Mouse (Mus musculus): ENCODE results near the gene Atp8a2.
"Not testable (repeated sequence)": the region's sequence is repeated elsewhere in the genome, so short reads cannot be mapped to it uniquely, and the experiment has no call there.

Atp8a2 gene

DNA sequence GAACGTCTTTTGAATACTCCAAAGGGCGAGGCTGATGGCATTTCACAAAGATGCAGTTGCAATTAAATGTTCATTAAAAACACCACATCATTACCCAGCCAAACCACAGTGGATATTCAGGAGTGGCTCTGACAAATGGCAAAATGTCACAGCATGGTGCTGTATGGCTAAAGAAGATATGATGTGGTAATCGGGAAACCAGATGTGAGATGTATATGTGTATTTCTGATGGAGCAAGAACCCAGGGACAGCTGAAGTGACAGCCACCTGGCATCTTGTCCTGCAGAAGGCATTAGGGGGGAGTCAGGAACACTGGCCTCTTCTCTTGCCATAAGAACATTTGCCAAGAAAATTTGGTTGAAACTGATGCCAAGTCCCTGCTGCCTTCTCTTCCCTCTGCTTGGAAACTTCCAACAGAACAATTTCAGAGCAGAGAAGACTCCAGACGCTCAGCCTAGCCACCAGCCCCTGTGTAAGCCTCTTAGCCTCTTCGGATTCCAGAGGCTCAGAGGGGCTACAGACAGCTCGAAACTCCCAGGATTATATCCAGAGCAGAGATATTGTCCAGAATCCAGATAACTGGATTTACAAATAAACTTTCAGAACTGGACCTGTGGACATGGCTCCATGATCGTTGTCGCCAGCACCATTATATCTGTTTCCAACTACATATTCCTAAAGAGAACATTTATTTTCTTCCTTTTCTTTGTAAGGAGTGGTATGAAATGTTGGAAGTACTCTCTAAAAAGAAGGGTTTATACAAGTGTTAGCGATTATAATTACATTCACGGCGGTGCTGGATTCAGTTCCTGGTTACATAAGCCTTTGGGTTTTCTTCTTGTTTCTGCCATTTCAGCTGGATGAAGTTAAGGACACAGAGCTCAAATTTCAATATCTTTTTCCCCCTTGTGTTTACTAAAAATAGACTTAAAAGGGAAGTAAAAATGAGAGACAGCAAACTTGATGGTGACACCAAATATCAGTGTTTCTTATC lies 413.3 kb downstream of the Atp8a2 start:
- DNase-seq (ENCODE audit: low read depth, low spot score), result no peak

DNA sequence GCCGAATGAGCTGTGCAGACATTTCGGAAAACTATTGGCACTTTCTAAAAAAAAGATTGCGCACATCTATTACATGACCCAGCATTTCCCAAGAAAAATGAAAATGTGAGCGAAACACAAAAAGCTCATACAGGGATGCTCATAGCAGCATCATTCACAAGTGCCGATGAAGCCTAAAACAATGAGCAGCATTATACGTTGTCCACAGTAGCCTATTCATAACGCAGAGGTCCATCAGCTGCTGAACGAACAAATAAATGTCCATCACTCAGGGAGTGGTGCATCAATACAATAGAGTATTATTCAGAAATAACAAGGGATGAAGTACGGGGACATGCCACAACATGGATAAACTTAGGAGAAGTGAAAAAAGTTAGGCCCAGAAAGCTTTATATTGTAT lies 416.6 kb downstream of the Atp8a2 start:
- no peak for DNase-seq (ENCODE audit: low read depth, low spot score)

DNA sequence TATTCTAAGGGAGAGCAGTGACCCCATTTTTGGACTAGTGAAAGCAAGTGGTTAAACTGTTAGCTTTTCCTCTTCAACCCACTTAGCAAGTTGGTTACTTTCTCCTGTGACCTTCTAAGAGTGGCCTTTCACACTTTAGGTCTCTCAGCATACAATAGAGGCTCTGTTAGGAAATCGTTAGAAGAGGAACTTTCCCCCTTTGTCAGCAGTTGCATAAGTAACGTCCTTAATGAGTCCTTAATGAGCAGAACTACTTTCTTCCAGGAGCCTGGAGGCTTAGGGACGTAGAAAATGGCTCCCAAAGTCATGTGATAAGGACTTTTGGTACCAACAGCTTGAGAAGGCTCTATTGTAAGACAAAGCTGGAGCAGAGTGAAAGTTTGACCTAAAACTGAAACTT lies 434.8 kb downstream of the Atp8a2 start:
- no peak for DNase-seq (ENCODE audit: low read depth, low spot score)

DNA sequence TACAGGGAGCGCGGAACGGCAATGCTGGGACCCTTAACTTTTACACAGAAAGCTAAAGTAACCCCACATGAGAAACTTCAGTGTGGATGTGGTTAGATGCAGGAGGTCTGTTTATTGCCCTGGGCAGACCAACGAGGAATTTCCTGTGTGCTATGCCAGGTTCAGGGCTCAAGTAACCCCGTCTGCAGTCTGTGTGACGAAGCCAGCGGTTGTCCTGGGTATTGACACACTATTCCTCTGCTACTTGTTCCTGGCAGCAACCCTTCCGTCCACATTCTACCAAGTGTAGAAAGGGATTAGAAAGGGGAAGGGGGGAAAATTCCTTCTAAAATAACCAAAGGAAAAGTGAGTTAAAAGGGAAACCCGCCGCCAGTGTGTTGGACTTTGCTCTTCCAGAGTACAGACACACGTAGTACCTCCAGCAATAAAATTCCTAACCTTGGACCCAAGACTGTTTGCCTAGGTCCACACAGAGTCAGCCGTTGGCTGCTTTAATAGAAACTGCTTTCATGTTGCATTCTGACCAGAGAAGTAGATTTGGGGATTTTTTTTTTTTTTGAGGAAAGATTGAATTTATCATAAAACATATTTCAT lies 437.0 kb downstream of the Atp8a2 start:
- no peak for DNase-seq (ENCODE audit: low read depth, low spot score)

DNA sequence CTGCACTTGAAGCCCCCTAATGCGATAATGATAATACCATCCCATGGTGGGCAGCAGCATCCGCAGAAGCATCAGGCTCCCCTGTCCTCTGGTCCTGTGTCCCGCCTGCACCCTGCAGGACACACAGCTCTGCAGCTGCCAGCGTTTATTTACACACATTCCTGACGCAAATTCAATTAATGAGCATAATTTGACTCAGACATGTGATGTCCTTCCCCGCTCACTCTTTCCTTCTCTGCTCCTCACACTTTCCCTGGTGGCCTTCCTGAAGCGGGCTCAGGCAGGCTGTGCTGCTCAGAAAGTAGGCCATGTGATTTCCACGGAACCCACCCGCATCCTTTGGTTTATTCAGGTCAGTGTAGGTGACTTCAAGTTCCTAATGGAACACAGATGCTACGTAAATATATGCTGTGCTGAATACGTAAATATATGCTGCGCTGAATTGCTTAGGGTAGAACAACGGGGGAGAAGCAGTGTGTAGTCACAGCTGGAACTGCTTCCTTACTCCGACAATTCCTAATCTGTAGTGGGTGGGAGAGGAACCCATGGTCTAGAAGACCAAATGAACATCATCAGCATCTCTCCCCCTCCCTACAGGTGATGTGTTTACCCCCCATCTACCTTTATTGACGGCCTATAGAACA lies 437.7 kb downstream of the Atp8a2 start:
- DNase-seq (ENCODE audit: low read depth, low spot score), result no peak

DNA sequence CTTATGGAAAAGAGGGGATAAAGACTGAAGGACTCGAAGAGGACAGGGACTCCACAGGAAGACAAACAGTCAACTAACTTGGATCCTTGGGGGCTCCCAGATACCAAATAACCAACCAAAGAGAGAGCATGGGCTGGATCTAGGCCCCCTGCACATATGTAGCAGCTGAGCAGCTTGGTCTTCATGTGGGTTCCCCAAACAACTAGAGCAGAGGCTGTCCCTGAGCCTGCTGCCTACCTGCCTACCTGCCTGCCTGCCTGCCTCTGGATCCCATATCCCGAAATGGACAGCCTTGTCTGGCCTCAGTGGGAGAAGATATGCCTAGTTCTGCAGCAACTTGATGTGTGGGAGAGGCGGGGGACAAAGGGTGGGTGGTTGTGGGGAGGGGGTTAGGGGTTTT lies 444.6 kb downstream of the Atp8a2 start:
- no peak for DNase-seq (ENCODE audit: low read depth, low spot score)

DNA sequence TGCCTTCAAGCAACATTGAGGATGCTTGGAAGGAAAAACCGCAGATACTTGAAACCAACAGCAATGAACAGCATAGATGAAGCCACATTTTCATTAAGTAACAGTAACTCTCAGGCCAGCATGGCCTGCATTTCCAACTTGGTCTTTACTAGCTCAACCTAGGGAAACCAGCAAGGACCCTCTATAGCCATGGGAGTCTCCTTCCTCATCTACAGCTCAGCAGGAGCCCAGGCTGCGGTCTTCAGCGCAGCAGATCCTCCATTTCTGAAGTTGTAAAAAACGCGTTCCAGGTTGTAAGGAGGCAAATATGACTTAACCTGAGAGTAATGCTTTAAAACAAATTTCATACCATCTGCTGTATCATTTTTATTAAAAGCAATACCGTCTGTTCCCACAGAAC lies 447.0 kb downstream of the Atp8a2 start:
- no peak for DNase-seq (ENCODE audit: low read depth, low spot score)

DNA sequence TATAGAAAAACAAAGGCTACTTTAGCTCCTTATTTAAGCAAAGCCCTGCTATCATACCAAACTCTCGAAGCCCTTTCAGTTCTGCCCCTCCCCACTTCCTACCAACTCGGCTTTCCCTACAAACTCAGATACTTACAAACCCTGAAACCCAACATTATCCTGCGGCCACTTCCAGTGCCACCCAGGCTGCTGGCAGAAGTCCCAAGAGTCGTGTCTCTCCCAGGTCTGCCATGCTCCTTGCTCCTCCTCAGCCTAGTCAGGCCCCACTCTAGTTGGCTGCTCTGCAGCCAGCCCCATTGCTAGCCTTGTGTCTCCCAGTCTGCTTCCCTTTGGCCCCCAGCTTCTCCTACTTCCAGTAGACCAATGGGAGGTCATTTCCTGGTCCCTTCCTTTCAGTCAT lies 451.3 kb downstream of the Atp8a2 start:
- no peak for DNase-seq (ENCODE audit: low read depth, low spot score)

DNA sequence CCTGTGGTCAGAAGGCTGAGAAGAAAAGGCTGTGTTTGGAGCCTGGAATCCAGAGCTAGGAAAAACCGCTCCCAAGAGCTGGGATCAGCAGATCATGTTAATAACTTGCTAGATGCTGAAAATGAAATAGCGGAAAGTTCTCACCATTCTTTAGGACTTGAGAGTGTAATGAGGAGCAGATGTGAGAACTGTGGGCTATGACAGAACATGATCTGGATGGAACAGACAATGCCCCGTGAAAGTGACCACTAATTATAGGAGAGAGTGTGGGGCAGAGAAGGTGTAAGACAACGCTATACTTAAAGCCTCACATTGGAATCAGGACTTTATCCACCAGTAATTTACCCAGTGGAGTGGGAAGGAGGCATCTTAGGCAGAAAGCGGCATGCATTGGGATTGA lies 455.2 kb downstream of the Atp8a2 start:
- DNase-seq (ENCODE audit: low read depth, low spot score), result no peak

DNA sequence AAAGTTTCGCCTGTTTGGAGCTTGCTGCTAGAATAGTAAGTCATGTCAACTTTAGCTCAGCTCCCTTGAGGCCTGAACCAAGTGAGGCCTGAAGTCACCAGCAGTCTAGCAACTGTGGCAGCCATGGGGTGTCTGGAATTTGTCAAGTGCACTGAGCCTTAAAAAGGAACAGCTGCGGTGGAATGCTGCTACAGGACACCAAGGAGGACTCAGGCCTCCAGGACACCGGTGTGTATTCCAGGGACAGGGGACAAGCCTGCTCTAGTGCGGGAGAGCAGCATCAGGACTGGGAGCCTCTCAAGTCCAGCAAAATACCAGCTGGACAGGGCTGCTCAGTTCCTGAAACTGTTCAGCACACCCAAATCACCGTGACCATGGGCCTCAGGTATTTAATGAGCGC lies 457.5 kb downstream of the Atp8a2 start:
- DNase-seq (ENCODE audit: low read depth, low spot score), result no peak

DNA sequence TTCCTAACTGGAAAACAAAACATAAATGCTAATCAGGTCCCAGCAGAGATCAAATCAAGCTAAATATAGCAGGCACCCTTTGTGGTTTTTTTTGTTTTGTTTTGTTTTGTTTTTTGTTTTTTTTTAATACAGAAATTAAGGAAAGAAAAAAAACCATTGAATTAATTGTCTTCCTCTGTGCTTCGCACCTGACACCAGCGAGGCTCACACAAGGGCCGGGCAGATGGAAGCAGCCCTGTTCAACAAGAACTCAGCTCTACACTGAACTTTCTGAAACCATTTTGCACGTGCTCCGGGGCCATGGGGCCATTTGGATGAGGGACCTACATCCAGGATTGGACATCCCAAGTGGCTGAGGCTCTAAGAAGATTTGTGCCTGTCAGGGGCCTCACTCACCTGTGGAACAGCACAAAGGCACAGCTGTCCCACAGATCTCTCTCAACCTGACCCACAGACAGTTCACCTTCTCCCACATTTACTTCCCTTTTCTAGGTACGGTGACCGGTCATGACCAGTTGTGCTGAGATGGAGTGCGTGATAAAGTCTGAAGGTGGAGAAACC lies 459.2 kb downstream of the Atp8a2 start:
- DNase-seq (ENCODE audit: low read depth, low spot score), result no peak

DNA sequence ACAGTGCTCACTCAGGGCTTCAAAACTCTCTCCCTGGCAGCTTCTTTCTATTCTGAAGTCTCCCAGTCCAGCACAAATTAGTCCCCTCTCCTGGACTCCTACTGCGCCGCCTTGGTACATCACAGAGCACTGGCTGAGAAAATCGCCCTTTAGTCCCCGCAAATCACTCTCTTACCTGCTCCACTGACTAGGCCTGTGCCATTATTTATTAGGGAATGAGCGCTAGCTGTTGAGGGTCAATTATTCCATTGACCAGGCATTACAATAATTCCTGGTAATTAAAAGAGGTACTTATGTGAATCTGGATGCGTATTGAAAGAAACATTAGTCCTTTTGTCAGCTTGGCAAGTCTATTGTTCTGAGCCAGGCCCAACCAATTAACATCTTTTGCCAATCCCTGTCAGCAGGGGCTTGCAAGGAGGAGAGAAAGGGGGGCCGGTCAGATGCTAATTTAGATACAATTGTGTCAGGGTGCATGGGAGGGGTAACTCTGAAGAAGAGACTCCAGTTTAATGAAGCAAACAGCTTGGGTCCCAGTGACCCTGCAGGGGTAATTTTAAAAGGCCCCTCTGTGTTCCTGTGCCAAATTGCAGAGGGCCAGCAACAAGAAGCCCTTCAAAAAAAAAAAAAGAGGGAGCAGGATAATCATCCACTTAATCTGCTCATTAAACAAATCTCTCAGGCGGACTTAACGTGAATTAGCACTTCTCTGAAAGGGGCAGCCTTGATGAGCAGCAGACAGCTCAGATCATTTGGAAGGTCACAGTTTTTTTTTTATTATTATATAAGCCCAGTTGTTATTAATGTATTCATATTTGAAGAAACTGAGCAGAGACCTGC lies 459.9 kb downstream of the Atp8a2 start:
- DNase-seq (ENCODE audit: low read depth, low spot score), result no peak

DNA sequence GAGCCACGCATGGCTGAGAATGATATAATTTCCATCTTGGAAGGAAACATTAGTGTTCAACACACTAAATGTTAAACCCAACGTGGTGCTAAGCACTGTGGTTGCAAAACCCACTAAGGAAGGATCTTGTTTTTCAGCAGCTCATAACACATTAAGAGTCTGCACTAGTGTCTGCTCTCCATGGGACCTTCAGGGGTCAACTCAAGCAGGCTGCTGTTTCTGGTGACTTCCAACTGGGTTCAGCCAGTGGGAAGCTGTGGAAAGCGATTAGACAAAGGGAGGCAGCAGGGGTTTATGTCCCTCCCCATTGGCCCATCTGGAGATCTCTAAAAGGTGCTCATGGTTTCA lies 467.0 kb downstream of the Atp8a2 start:
- no peak for DNase-seq (ENCODE audit: low read depth, low spot score)

DNA sequence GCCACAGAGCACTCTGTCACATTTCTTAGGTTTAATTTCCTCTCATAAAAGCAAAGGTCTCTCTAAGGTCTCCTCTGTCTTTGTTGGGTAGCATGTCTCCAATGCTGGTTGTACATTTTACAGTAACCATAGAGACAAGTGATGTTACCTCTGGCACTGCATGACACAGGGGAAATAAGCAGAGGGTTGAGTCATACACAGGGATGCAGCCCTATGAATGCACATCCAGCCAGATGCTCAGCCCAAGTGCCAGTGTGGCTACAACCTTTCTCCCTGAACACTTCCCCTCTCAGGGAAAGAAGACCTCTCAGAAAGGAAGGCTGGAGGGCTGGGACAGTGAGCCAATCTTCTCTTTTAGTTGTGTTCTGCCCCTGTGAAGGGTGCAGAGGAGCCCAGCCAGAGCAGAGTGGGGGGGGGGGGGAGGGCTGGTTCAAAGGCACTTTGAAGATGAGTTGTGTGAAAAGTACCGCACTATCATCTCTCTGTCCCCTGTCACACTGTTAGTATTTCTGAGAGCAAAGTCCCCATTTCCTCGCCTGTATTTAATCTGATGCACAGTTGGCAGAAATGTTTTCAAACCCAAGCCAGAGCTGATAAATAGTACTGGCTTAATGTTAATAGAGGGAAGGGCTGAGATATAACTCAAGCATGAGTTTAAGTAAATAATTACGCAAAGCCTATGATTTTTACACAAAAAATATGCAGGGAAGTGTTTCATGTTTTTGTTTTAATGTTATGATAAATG lies 467.5 kb downstream of the Atp8a2 start:
- DNase-seq (ENCODE audit: low read depth, low spot score), result no peak

DNA sequence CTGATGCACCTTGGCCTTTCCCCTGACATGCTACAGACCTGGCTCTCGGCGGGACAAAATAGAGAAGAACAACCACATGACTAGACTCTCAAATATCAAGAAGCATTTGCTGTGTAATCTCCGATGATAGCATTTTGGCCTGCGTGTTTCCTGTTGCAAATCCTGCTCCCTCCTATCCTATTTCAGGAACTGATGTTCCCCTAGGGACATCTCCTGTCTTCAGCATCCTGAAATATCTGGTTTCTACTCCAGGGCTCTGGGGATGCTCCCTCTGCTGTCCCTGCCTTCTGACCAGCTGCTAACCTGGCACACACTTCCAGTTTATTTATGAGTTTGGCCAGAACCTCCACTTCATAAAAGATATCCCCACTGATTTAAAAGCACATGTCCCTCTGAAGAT lies 470.0 kb downstream of the Atp8a2 start:
- DNase-seq (ENCODE audit: low read depth, low spot score), result no peak

DNA sequence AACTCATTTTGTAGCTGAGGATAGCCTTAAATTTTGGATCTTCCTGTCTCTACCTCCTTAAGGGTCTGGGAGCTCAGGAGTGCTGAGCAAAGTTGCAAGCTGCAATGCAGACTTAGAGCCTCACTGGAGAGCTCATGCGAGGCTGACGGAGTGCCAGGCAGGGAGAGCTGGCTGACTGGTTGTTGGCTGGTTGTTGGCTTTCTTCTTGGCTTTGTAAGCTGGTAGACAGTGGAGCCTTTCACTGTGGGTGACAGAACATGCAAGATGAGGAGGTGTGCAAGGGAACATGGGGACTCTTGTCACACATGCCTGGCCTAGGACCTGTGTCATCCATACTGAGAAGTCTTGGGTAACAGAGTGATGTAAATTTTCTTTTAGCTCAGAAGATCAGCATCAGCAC lies 473.8 kb downstream of the Atp8a2 start:
- no peak for DNase-seq (ENCODE audit: low read depth, low spot score)

DNA sequence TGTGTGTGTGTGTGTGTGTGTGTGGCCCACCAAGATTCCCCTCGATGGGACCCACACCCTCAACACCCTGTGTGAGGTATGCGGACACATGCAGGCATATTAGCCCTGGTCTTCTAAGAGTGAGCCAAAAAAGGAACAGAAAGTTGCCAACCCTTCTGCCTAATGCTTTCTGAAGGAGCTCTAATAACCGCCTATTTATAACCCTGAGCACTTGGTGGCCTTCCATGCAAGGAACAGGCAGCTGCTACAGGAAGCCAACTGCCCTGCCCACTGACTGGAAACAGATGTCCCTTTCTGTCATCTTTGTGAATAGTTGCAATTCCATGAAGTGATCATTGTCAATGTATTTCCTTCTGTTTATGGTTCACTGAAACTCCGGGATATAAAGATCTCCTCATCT lies 475.0 kb downstream of the Atp8a2 start:
- DNase-seq (ENCODE audit: low read depth, low spot score), result no peak

DNA sequence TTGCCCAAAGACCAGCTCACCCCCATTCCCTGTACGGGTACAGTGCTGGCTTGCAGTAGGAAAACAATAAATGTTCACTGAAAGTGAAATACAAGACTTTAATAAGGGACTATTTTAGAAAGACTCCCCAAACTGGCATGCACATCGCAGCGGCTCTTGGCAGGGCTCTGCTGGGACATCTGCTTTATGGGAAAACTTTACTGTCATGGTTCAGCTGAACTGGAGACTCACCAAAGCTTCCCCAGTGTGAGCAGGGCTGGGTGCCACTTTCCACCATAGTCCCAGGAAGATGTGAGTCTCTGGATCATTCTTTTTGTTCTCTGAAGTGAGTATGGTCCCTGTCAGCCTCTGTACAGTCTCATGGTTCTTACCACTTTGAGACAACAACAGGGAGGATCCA lies 475.6 kb downstream of the Atp8a2 start:
- DNase-seq (ENCODE audit: low read depth, low spot score), result no peak

DNA sequence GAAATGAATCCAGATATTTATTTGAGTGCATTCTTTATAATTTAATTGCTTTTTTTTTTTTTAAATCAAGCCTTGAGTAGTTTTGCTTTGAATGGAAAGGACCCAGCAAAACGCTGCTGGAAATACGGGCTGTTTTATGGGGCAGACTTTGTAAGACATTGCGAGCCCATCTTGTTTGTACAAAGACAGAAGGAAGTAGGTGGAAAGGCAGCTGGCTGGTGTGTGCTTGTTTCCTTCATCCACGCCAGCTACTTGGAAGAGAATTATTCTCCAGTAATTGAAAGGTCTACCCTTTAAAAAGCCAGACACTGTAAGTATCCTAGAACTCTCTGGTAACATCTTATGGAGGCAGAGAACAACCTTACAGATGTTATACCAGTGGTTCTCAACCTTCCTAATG lies 476.6 kb downstream of the Atp8a2 start:
- no peak for DNase-seq (ENCODE audit: low read depth, low spot score)

DNA sequence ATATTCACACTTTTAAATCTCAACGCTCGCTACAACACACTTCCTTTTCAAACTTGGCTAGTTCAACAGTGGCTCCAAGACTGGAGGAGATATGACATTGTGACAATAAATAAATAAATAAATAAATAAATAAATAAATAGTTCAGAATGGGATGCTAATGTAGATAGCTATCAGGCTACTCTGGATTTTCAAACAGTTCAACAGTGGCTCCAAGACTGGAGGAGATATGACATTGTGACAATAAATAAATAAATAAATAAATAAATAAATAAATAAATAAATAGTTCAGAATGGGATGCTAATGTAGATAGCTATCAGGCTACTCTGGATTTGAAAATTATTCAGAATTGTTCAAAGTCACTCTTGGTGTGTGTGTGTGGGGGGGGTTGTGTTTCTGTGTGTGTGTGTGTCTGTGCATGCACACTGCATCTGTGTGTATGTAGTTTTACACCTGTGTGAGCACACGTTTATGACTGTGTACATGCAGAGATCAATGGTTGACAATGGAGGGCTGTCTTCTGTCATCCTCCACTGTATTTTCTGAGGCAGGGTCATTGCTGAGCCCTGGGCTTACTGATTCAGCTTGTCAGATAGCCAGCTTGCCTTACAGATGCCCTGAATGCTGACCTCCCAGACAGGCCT lies 480.4 kb downstream of the Atp8a2 start:
- not testable (repeated sequence) for DNase-seq (ENCODE audit: low read depth, low spot score)
